Mouse (Mus musculus): Measurements from ENCODE around the gene Ddx4. TPM values are rescaled to one million over a fixed set of nuclear protein-coding genes. Genes with fewer than 3 reads are reported as not detected.

The Ddx4 gene
- total RNA-seq, 2 experiments from 2014 or later: 0.15 to 0.39 TPM

- DNase-seq: no peak
These were observed 99.0 kb downstream of the Ddx4 start for GRCm38 (mm10) chr13:112553304-112553703.

- DNase-seq: no peak
These were observed 100.4 kb downstream of the Ddx4 start for GRCm38 (mm10) chr13:112551641-112552548.

Other genes with a start within 250 kb of the Ddx4 start
- 100 to 1,000 TPM; 261 TPM for gene Il6st, start 188.4 kb downstream of the Ddx4 start, total RNA-seq (2021)
- under 1 TPM; 0.21 to 0.27 TPM for gene Il31ra, start 58.1 kb downstream of the Ddx4 start, total RNA-seq (2021)
- 10 to 100 TPM; 13.1 to 28.0 TPM for gene Slc38a9, start 8.3 kb upstream of the Ddx4 start, total RNA-seq (2021)
- gene Plpp1, start 148.3 kb upstream of the Ddx4 start, total RNA-seq (2021): 100 to 1,000 TPM; 137 to 155 TPM

Data from adrenal gland, postnatal 10 days (tissue).